Mouse (Mus musculus) stomach, embryonic 14.5 days (tissue): ENCODE measurements around the gene Robo1. TPM values are rescaled to one million over a fixed set of nuclear protein-coding genes. Genes with fewer than 3 reads are reported as not detected.
"Not testable (repeated sequence)": the region's sequence is repeated elsewhere in the genome, so short reads cannot be mapped to it uniquely, and the experiment has no call there.

ENCODE experiments used
- ATAC-seq: fragments of 200-750 bp; cut with Nextera tagmentation; 2 replicates; pipeline ENCODE4 v1.8.0; 2017; ENCODE audit warnings: low read depth, moderate TSS enrichment; ENCODE audit not compliant: insufficient number of reproducible peaks, insufficient read depth, low FRiP score
- H3K27ac ChIP-seq: fragments of 300-500 bp; sonication (generic); 2 replicates; pipeline ENCODE4 v1.5.1; 2014; ENCODE audit warnings: mild to moderate bottlenecking, low read length, moderate library complexity, mixed read lengths
- H3K27me3 ChIP-seq: fragments of 300-500 bp; sonication (generic); 2 replicates; pipeline ENCODE4 v1.6.1; 2014; ENCODE audit warnings: low read length, control low read depth, mixed read lengths; ENCODE audit not compliant: control insufficient read depth, insufficient read depth
- H3K36me3 ChIP-seq: fragments of 300-500 bp; sonication (generic); 2 replicates; pipeline ENCODE4 v1.6.1; 2014; ENCODE audit warnings: mild to moderate bottlenecking, control low read depth, low read length, moderate library complexity, mixed read lengths; ENCODE audit not compliant: control insufficient read depth, insufficient read depth
- H3K4me1 ChIP-seq: fragments of 300-500 bp; sonication (generic); 2 replicates; pipeline ENCODE4 v1.6.1; 2014; ENCODE audit warnings: low read length, control low read depth, mixed read lengths; ENCODE audit not compliant: control insufficient read depth, insufficient read depth
- H3K4me2 ChIP-seq: fragments of 300-500 bp; sonication (generic); replicated peaks from 2 replicates; pipeline ENCODE4 v1.6.1; 2014; ENCODE audit warnings: low read depth, low read length, control low read depth
- H3K4me3 ChIP-seq: fragments of 300-500 bp; sonication (generic); 2 replicates; pipeline ENCODE4 v1.5.1; 2014; ENCODE audit warnings: low read depth, low read length, control low read depth
- H3K9ac ChIP-seq: fragments of 300-500 bp; sonication (generic); replicated peaks from 2 replicates; pipeline ENCODE4 v1.6.1; 2014; ENCODE audit warnings: low read depth, mild to moderate bottlenecking, control low read depth, low read length, moderate library complexity, mixed read lengths
- H3K9me3 ChIP-seq: fragments of 300-500 bp; sonication (generic); 2 replicates; pipeline ENCODE4 v1.6.1; 2016; ENCODE audit warnings: low read depth, low read length, control low read depth; ENCODE audit not compliant: control insufficient read depth
- WGBS: fragments of 180-500 bp; shearing (Covaris S2); extraction: QIAGEN DNeasy Blood & Tissue Kit; methylation state at CpG from one replicate; pipeline ENCODE4 v1.1.7; 2014; 5-methylcytosine and 5-hydroxymethylcytosine counted together
- polyA plus RNA-seq: library from polyadenylated mRNA; unstranded; fragments of >200 nt; fragmentation: Nextera tagmentation; extraction: Ambion mirVana; gene quantifications from 2 replicates; pipeline ENCODE4 v1.2.1, GENCODE M21; 2014

Gene Robo1
- polyA plus RNA-seq, 1 experiment from 2014 or later, result 37.5 TPM

DNA sequence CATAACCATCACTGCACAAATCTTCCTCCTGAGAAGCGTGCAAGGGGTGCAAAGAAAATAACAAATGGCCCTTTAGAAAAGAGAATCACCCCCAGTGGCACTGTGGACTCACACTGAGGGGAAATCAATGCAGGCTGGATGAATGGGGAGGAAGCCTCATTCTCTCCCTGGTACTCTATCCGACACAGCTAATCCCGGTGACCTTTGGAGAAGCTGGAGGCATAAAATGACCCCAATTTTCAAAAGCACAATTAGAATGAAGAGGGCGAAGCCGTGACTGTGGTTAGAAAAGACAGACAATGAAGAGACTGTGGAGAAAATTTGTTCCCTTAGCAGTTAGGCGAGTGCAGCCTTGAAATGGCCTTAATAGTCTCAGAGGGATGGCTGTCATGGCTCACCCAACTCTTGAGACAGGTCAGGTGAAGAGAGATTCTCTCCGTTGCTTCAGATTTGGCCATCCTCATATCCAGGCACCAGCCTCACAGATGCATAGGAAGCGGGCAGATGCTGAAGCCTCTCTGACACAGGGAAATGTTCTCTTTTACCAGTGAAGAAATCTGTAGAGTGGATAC lies 243.7 kb downstream of the Robo1 start:
- H3K9ac ChIP-seq, result no peak overlapping the region
- no peak overlapping the region for H3K4me3 ChIP-seq
- no peaks in the 10 kb centered on the region for H3K27me3 ChIP-seq
- no peak for ATAC-seq
- no peaks in the 10 kb centered on the region for H3K9me3 ChIP-seq
- H3K4me1 ChIP-seq, result no peaks in the 10 kb centered on the region
- no peak overlapping the region for H3K4me2 ChIP-seq
- H3K27ac ChIP-seq, result no peak overlapping the region
- WGBS, result 78% methylated on average over 8 of the region's 8 CpGs
- no peaks in the 10 kb centered on the region for H3K36me3 ChIP-seq

GRCm38 (mm10) chr16:72553713-72554112 lies 245.6 kb downstream of the Robo1 start:
- WGBS, result 57% methylated on average over 5 of the region's 5 CpGs
- Histone ChIP-seq H3K27ac (no peak overlapping the region), H3K27me3 (no peaks in the 10 kb centered on the region), H3K36me3 (no peaks in the 10 kb centered on the region), H3K4me1 (no peaks in the 10 kb centered on the region), H3K9me3 (no peaks in the 10 kb centered on the region), H3K4me2 (no peak overlapping the region), H3K4me3 (no peak overlapping the region), H3K9ac (no peak overlapping the region)
- no peak for ATAC-seq

DNA sequence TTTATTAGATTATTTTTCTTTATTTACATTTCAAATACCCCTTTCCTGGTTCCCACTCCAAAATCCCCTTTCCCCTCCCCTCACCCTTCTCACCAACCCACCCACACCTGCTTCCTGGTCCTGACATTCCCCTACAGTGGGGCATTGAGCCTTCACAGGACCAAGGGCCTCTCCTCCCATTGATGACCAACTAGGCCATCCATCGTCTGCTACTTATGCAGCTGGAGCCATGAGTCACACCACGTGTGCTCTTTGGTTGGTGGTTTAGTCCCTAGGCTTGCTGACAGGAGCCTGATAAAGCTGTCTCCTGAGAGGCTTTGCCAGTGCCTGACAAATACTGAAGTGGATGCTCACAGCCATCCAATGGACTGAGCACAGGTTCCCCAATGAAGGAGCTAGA lies 254.0 kb downstream of the Robo1 start:
- not testable (repeated sequence) for H3K4me1 ChIP-seq, H3K27ac ChIP-seq, H3K4me2 ChIP-seq, H3K9ac ChIP-seq, ATAC-seq, H3K36me3 ChIP-seq, H3K9me3 ChIP-seq, H3K27me3 ChIP-seq, H3K4me3 ChIP-seq
- WGBS, result 37% methylated on average over 2 of the region's 2 CpGs

GRCm38 (mm10) chr16:72563196-72563963 lies 255.3 kb downstream of the Robo1 start:
- Histone ChIP-seq H3K36me3 (no peaks in the 10 kb centered on the region), H3K4me2 (no peak overlapping the region), H3K9me3 (no peaks in the 10 kb centered on the region), H3K4me3 (no peak overlapping the region), H3K9ac (no peak overlapping the region), H3K27ac (no peak overlapping the region), H3K4me1 (no peaks in the 10 kb centered on the region), H3K27me3 (no peaks in the 10 kb centered on the region)
- ATAC-seq, result no peak
- WGBS, result 24% methylated on average over 15 of the region's 15 CpGs

- Histone ChIP-seq H3K4me2 (no peak overlapping the region), H3K4me1 (no peaks in the 10 kb centered on the region), H3K4me3 (no peak overlapping the region), H3K27me3 (no peaks in the 10 kb centered on the region), H3K36me3 (no peaks in the 10 kb centered on the region), H3K9ac (no peak overlapping the region), H3K9me3 (no peaks in the 10 kb centered on the region), H3K27ac (no peak overlapping the region)
- no peak for ATAC-seq
- 76% methylated on average over 1 of the region's 1 CpGs for WGBS
Observed at GRCm38 (mm10) chr16:72575171-72575570, 267.1 kb downstream of the Robo1 start.

DNA sequence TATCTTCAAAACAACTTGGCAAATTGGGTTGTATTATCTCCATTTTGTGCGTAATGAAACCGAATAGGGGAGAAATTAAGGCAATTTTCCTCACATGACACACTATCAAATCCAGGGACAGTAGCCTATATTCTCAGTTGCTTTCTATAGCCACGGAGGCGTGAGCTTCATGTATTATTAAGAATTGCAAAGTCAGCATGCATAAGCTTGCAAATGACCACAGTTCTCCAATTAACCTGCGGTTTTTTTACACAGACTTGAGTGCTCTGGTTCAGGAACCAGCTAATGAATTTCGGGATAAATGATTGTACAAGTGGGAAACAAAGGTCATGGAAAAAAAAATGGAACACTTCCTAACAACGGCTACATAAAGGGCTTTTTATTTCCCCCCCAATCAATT lies 268.9 kb downstream of the Robo1 start:
- H3K4me3 ChIP-seq, result no peak overlapping the region
- no peaks in the 10 kb centered on the region for H3K4me1 ChIP-seq
- H3K27me3 ChIP-seq, result no peaks in the 10 kb centered on the region
- H3K9ac ChIP-seq, result no peak overlapping the region
- ATAC-seq, result no peak
- H3K4me2 ChIP-seq, result no peak overlapping the region
- H3K36me3 ChIP-seq, result no peaks in the 10 kb centered on the region
- WGBS, result 70% methylated on average over 7 of the region's 7 CpGs
- H3K9me3 ChIP-seq, result no peaks in the 10 kb centered on the region
- H3K27ac ChIP-seq, result no peak overlapping the region

- Histone ChIP-seq H3K36me3 (no peaks in the 10 kb centered on the region), H3K4me3 (no peak overlapping the region), H3K27ac (no peak overlapping the region), H3K9me3 (no peaks in the 10 kb centered on the region), H3K27me3 (no peaks in the 10 kb centered on the region), H3K9ac (no peak overlapping the region), H3K4me2 (no peak overlapping the region), H3K4me1 (no peaks in the 10 kb centered on the region)
- ATAC-seq, result no peak
- 70% methylated on average over 11 of the region's 11 CpGs for WGBS
Observed at GRCm38 (mm10) chr16:72584454-72585159, 276.5 kb downstream of the Robo1 start.

DNA sequence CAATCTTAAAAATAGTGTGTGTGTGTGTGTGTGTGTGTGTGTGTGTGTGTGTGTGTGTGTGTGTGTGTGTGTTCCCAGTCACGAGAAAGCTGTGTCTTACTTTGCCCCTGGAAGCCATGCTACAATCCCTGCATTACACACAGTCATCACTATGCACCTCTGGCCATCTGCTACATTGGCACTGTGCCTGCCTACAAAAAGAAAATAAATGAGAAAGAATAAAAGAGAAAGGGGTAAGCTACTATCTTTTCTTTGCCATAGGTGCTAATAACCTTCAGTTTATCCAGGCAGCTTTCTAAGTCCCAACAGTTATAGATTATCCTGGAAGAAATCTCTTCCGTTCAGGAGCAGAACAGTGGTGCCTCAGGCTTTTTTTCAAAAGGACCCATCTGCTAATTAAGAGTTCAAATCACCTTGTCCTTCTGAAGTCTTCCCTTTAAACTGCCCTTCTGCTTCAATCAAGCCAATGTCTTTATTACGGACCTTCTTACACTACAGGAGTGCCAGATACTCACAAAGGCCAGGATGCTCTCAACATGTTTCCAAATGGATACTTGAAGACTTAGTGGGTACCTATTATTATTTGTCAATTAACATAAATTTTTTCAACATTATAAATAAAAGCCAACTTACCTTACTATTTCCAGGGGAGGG lies 277.2 kb downstream of the Robo1 start:
- no peak for ATAC-seq
- Histone ChIP-seq H3K9ac (no peak overlapping the region), H3K36me3 (no peaks in the 10 kb centered on the region), H3K4me3 (no peak overlapping the region), H3K4me2 (no peak overlapping the region), H3K27me3 (no peaks in the 10 kb centered on the region), H3K9me3 (no peaks in the 10 kb centered on the region), H3K27ac (no peak overlapping the region), H3K4me1 (no peaks in the 10 kb centered on the region)
- 72% methylated on average over 3 of the region's 3 CpGs for WGBS
